Mouse (Mus musculus) kidney, postnatal 0 days (tissue): ENCODE results near the gene Pygl. TPM values are rescaled to one million over a fixed set of nuclear protein-coding genes. Genes with fewer than 3 reads are reported as not detected.

Experiments used
- ATAC-seq: fragments of 200-750 bp; cut with Nextera tagmentation; replicated peaks from 2 replicates; pipeline ENCODE4 v1.8.0; 2017; ENCODE audit warnings: low read depth, moderate number of reproducible peaks, moderate TSS enrichment, moderate library complexity; ENCODE audit not compliant: low FRiP score
- DNase-seq: peaks from one replicate; pipeline ENCODE4 v3.0.0-alpha.2; 2016; ENCODE audit warnings: low spot score
- H3K27ac ChIP-seq: fragments of 300-500 bp; sonication (generic); 2 replicates; pipeline ENCODE4 v1.5.1; 2014; ENCODE audit warnings: mild to moderate bottlenecking
- H3K27me3 ChIP-seq: fragments of 300-500 bp; sonication (generic); 2 replicates; pipeline ENCODE4 v1.6.1; 2014; ENCODE audit warnings: low read length, mixed read lengths; ENCODE audit not compliant: insufficient read depth
- H3K36me3 ChIP-seq: fragments of 300-500 bp; sonication (generic); 2 replicates; pipeline ENCODE4 v1.6.1; 2014; ENCODE audit warnings: low read length, mixed read lengths; ENCODE audit not compliant: insufficient read depth
- H3K4me1 ChIP-seq: fragments of 300-500 bp; sonication (generic); replicated peaks from 2 replicates; pipeline ENCODE4 v1.6.1; 2014; ENCODE audit warnings: antibody characterized with exemption, low read length, mixed read lengths; ENCODE audit not compliant: insufficient read depth
- H3K4me2 ChIP-seq: fragments of 300-500 bp; sonication (generic); 2 replicates; pipeline ENCODE4 v1.6.1; 2014; ENCODE audit warnings: mild to moderate bottlenecking, low read length, moderate library complexity, mixed read lengths
- H3K4me3 ChIP-seq: fragments of 300-500 bp; sonication (generic); replicated peaks from 2 replicates; pipeline ENCODE4 v1.5.1; 2014; ENCODE audit warnings: low read depth, low read length
- H3K9ac ChIP-seq: fragments of 300-500 bp; sonication (generic); 2 replicates; pipeline ENCODE4 v1.6.1; 2014; ENCODE audit warnings: low read depth, low read length
- H3K9me3 ChIP-seq: fragments of 300-500 bp; sonication (generic); replicated peaks from 2 replicates; pipeline ENCODE4 v1.6.1; 2016; ENCODE audit warnings: low read length, inconsistent platforms, mixed read lengths
- CTCF ChIP-seq: IDR thresholded peaks from 2 replicates; pipeline ENCODE4 v1.5.1; 2016; ENCODE audit warnings: antibody characterized with exemption, low read depth, mild to moderate bottlenecking, moderate library complexity
- WGBS: fragments of 180-500 bp; shearing (Covaris S2); extraction: QIAGEN DNeasy Blood & Tissue Kit; methylation state at CpG from one replicate; pipeline ENCODE4 v1.1.7; 2014; 5-methylcytosine and 5-hydroxymethylcytosine counted together
- polyA plus RNA-seq: library from polyadenylated mRNA; unstranded; fragments of >200 nt; fragmentation: Nextera tagmentation; extraction: Ambion mirVana; gene quantifications from 2 replicates; pipeline ENCODE4 v1.2.1, GENCODE M21; 2015

Gene Pygl
- polyA plus RNA-seq, 1 experiment from 2014 or later = 44.2 TPM

DNA sequence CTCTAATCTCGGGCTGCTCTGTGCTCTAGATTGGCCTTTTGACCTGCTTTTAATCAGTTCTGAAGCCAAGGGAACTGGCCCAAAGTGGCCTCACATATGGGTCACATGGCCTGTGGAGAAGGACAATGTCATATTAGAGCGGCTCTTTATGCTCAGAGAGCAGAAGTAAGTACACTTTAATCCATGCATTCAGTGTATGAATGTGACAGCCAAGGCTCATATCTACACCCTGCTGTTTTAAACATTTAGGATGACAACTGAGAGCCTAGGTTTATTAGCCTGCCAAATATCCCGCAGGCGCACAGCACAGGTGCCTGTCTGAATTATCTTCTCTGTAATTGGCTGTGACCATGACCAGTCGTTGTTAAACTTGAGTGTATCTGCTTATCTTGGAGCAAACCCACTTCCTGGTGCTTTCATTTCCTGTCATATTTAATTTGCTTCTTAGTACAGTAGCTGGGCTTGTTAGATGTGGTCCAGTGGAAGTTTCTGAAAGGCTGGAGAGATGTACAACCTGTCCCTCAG is 794 bp upstream of the Pygl start:
- H3K4me2 ChIP-seq = no peak overlapping the region
- no peaks in the 10 kb centered on the region for H3K36me3 ChIP-seq
- DNase-seq (peak; percentile 19), ATAC-seq (no peak)
- no peaks in the 10 kb centered on the region for H3K27me3 ChIP-seq
- H3K9me3 ChIP-seq = no peaks in the 10 kb centered on the region
- H3K27ac ChIP-seq = no peak overlapping the region
- no peaks in the 10 kb centered on the region for H3K4me1 ChIP-seq
- H3K4me3 ChIP-seq = no peak overlapping the region
- 45% methylated on average over 5 of the region's 5 CpGs for WGBS
- no peak overlapping the region for H3K9ac ChIP-seq
- TF ChIP-seq CTCF = no peak

GRCm38 (mm10) chr12:70228155-70228554 is 3.1 kb downstream of the Pygl start:
- Histone ChIP-seq H3K4me3 (peak overlapping the region; percentile 42), H3K9ac (peak overlapping the region; percentile 57; the same call in 1 of the 2 replicates), H3K27ac (peak overlapping the region; percentile 50), H3K9me3 (no peaks in the 10 kb centered on the region), H3K4me2 (peak overlapping the region; percentile 70; the same call in 1 of the 2 replicates), H3K27me3 (no peaks in the 10 kb centered on the region), H3K4me1 (0 out of 2 replicates have a peak, but pooled peaks cover 7% of the 10 kb centered on the region), H3K36me3 (no peaks in the 10 kb centered on the region)
- ATAC-seq (no peak), DNase-seq (no peak)
- TF ChIP-seq CTCF = no peak
- 71% methylated on average over 11 of the region's 11 CpGs for WGBS

- ATAC-seq = peak; percentile 90
- Histone ChIP-seq H3K4me1 (0 out of 2 replicates have a peak, but pooled peaks cover 7% of the 10 kb centered on the region), H3K9me3 (no peaks in the 10 kb centered on the region), H3K4me2 (peak overlapping the region; percentile 70), H3K9ac (peak overlapping the region; percentile 57), H3K36me3 (no peaks in the 10 kb centered on the region), H3K4me3 (peak overlapping the region; percentile 42), H3K27ac (peak overlapping the region; percentile 50), H3K27me3 (no peaks in the 10 kb centered on the region)
- under 1% methylated on average over 52 of the region's 52 CpGs for WGBS
- peak; percentile 85 for DNase-seq
- peak; percentile 45 for TF ChIP-seq CTCF
These were observed 4.0 kb downstream of the Pygl start for GRCm38 (mm10) chr12:70227121-70227932.

DNA sequence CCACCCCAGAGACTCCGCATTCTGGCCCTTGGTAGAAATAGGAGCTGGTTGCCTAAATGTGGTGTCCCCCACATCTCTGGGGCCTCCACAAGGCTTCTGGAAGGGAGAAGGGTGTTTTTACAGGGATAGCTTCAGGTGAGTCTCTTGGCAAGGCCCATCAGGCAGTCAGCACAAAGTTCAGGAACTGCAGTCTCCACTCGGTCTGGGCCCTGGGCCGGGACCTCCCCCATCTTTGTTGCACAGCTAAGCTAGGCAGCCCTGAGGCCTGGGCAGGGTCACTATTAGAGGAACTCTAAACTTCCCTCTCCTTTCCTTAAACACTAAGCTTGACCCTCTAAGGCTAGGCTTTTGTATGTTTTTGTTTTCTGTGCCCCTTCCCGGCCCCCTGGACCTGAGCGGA is 4.6 kb downstream of the Pygl start:
- no peak for DNase-seq
- 0 out of 2 replicates have a peak, but pooled peaks cover 7% of the 10 kb centered on the region for H3K4me1 ChIP-seq
- WGBS = 24% methylated on average over 5 of the region's 5 CpGs
- peak overlapping the region; percentile 42 for H3K4me3 ChIP-seq
- H3K4me2 ChIP-seq = peak overlapping the region; percentile 70
- TF ChIP-seq CTCF = no peak
- H3K27ac ChIP-seq = peak overlapping the region; percentile 50; the same call in 1 of the 2 replicates
- no peaks in the 10 kb centered on the region for H3K9me3 ChIP-seq
- H3K9ac ChIP-seq = peak overlapping the region; percentile 57
- no peaks in the 10 kb centered on the region for H3K36me3 ChIP-seq
- H3K27me3 ChIP-seq = no peaks in the 10 kb centered on the region
- 0 out of 2 replicates have a peak, but pooled peaks have one; percentile 11 for ATAC-seq

DNA sequence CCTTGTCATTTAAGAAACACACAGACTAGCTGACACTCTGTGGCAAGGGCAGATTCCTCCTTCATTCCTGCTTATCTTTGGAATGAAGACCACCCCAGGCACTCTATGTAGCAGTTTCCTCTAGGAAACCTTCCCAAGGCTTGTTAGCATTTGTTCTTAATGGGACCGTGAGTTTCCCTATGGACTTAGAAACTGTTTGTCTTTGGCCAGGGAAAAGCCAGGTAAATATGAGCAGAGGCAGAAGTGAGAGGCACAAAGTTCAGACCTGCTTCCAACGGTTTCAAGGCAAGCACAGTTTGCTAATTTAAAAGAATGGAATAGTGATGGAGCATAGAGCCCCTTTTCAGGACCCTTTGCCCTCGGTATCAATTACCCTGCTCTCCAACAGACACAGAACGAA is 8.0 kb downstream of the Pygl start:
- WGBS = 60% methylated on average over 4 of the region's 4 CpGs
- no peak overlapping the region for H3K4me2 ChIP-seq
- ATAC-seq (no peak), DNase-seq (no peak)
- no peak for TF ChIP-seq CTCF
- no peak overlapping the region for H3K4me3 ChIP-seq
- H3K9ac ChIP-seq = no peak overlapping the region
- peak overlapping the region; percentile 62 for H3K27ac ChIP-seq
- H3K27me3 ChIP-seq = no peaks in the 10 kb centered on the region
- 0 out of 2 replicates have a peak, but pooled peaks cover 3% of the 10 kb centered on the region for H3K36me3 ChIP-seq
- peaks cover 7% of the 10 kb centered on the region; the same call in 1 of the 2 replicates for H3K4me1 ChIP-seq
- no peaks in the 10 kb centered on the region for H3K9me3 ChIP-seq

DNA sequence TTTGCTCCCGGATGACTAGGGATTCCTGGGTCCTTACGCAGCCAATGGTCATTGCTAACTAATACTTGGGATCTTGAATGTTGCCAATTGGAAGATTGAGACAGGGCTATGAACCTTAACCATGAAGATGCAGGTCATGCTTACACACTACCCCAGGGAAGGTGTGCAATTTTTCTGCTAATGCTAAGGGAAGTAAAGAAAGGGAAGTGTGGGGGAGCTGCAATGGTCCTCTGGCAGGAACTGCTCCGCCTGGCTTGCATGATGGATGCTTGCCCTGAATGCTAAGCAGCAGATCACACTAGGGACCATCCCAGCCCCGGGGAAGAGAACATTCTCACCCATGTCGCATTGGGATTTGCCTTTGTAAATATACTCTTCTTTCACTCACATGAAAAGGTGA is 9.9 kb downstream of the Pygl start:
- no peak for ATAC-seq
- Histone ChIP-seq H3K36me3 (peaks cover 9% of the 10 kb centered on the region; the same call in 1 of the 2 replicates), H3K9ac (no peak overlapping the region), H3K27ac (no peak overlapping the region), H3K27me3 (no peaks in the 10 kb centered on the region), H3K4me1 (peaks cover 3% of the 10 kb centered on the region; the same call in 1 of the 2 replicates), H3K4me3 (no peak overlapping the region), H3K4me2 (no peak overlapping the region), H3K9me3 (no peaks in the 10 kb centered on the region)
- DNase-seq = no peak
- 81% methylated on average over 5 of the region's 5 CpGs for WGBS
- no peak for TF ChIP-seq CTCF
